Mouse (Mus musculus) retina, postnatal 7 days (tissue): ENCODE measurements around the gene Sult5a1.

Experiments
- DNase-seq: peaks from one replicate; pipeline ENCODE4 v3.0.0-alpha.2; 2012; ENCODE audit warnings: low read depth, low spot score

Gene Sult5a1

DNA sequence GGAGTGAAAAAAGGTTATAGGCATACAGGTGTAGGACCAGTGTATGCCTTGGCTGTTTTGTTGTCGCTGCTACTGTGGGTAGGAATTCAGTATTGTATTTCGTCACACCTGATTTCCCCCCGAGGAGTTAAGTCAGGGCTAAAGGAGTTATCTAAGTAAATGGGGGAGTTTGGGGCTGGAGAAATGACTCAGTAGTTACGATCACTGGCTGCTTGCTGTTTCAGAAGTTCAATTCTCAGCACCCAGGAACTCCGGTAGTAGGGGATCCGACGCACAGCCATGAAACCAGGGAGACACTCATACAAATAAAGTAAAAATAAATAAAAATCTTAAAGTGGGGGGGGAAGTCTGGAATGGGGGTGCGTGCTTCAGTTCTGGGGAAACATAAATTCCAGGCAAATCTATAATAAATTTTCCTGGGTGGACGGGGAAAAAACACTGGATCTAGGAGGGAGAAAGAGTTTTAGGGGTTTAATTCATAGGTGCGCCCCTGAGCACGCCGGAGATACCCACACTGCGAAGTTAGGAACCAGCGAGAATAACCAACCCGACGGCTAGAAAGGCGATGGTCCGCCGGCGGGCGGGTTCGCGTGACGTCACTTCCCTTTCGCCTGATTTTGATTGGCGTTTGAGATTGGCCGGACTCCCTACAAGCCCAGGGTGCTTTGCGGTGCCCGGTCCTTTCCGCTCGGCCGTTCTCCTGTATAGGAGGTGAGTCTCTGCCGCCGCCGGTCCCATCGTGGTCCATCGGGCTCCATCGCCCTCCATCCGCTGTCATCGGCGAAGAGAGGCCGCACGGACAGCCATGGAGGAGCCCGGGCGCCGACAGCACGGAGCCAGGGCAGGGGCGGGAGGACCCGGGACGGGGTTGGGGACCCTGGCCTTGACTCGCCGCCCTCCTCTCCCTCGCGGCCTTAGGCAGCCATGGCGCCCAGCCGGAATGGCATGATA is 56.1 kb downstream of the Sult5a1 start, which contains the start of gene Rpl13:
Rpl13 (plus strand) TSS at position 616 of the 951 bp plus-strand sequence.
- peak; percentile 88 for DNase-seq

DNA sequence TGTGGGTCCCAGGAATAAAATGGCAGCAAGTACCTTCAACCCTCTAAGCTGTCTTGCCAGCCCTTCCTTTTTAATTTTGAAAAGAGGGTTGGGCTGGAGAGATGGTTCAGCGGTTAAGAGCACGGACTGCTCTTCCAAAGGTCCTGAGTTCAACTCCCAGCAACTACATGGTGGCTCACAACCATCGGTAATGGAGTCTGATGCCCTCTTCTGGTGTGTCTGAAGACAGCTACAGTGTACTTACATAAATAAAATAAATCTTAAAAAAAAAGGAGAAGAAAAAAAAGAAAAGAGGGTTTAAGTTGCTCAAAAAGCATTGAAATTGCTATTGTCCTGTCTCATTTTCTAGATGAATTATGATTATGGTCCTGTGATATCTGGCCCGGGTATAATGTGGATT is 56.9 kb downstream of the Sult5a1 start:
- DNase-seq, result no peak

DNA sequence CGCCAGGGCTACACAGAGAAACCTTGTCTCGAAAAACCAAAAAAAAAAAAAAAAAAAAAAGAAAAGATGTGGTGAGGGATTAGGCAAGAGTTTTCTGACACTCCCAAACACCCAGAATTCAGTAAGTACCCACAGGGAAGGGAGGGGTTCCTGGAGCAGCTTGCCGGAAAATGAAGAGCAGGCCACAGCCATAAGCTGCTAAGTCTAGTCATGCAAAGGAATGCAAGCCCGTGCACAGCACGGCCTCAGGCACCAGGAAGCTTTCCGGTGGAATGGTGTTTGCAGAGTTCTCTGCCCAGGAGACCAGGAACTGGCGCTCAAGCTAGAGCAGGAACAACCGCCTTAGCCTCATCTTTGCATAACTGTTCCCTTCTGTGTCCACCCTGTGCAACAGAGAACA is 57.8 kb downstream of the Sult5a1 start:
- DNase-seq, result no peak

DNA sequence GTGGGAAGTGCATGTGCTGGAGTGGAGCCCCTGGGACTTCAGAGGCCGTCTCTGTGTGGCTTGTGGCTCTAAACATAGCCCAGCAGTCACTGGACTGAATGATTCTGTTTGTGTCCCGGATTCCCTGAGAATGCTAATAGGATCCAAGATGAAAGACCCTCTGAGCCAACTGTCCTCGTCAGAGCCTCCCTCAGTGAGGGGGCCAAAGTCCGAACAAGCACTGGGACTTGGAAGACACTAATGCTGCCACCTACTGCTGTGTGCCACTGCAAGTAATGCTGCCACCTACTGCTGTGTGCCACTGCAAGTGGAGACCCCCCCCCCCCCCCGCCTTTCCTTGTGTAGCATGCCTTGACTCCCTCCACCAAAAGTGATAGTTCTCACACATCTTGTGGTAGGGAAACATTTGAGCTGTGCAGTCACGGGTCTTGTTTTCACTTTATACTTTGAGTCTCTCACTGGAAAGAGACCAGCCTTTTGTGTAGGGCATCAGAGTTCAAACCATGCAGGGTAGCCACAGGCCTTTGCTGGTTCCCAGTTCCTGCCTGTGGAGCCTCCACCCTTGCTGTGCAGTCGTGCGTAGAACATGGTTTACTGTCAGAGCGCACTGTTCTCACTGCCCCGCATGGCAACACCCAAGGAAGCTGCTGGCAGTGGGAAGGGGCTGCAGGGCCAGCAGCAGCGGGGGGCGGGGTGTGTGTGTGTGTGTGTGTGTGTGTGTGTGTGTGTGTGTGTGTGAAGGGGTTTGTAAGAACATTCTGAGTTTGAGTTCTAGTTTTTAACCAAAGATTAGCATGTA is 60.1 kb downstream of the Sult5a1 start:
- DNase-seq, result no peak

DNA sequence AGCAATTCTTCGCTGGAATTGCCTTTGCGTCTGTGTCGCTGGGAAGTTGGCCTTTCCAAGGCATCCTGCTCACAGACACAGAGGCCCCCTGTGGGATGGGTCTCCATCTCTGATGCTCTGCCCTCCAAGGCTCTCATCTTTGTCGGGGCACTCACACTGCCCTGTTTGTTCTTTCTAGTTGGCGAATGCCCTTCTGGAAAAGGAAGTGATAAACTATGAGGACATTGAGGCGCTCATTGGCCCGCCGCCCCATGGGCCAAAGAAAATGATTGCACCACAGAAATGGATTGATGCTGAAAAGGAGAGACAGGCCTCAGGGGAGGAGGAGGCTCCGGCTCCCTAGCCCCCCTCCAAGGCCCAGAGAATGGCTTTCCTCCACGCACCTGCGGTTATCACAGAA is 60.9 kb downstream of the Sult5a1 start:
- DNase-seq, result no peak
